Mouse (Mus musculus) testis, adult 2 months (tissue): ENCODE results near the gene Rpgrip1l. TPM values are rescaled to one million over a fixed set of nuclear protein-coding genes. Genes with fewer than 3 reads are reported as not detected.

Experiments used
- H3K27ac ChIP-seq: fragments of 200-500 bp; 2 replicates; pipeline ENCODE4 v1.5.1; 2012; ENCODE audit warnings: low read depth, low read length; ENCODE audit not compliant: control insufficient read depth, insufficient read depth
- H3K27me3 ChIP-seq: fragments of 200-500 bp; 2 replicates; pipeline ENCODE4 v1.6.1; 2012; ENCODE audit warnings: mild to moderate bottlenecking, low read length, moderate library complexity; ENCODE audit not compliant: control insufficient read depth, insufficient read depth
- H3K36me3 ChIP-seq: fragments of 200-500 bp; 2 replicates; pipeline ENCODE4 v1.6.1; 2012; ENCODE audit warnings: mild to moderate bottlenecking, low read length; ENCODE audit not compliant: control insufficient read depth, insufficient read depth
- H3K4me1 ChIP-seq: fragments of 200-500 bp; 2 replicates; pipeline ENCODE4 v1.6.1; 2012; ENCODE audit warnings: low read length; ENCODE audit not compliant: control insufficient read depth, insufficient read depth
- H3K4me3 ChIP-seq: fragments of 200-500 bp; 2 replicates; pipeline ENCODE4 v1.5.1; 2012; ENCODE audit warnings: low read depth, mild to moderate bottlenecking, low read length, moderate library complexity, mixed read lengths; ENCODE audit not compliant: control insufficient read depth
- CTCF ChIP-seq: fragments of 200-500 bp; IDR thresholded peaks from 2 replicates; pipeline ENCODE4 v1.5.1; 2012; ENCODE audit warnings: low read depth, mild to moderate bottlenecking, inconsistent platforms, low read length, moderate library complexity; ENCODE audit not compliant: control insufficient read depth, insufficient read depth, insufficient replicate concordance
- POLR2A ChIP-seq: fragments of 200-500 bp; IDR thresholded peaks from 2 replicates; pipeline ENCODE4 v1.6.1; 2012; ENCODE audit warnings: low read depth, mild to moderate bottlenecking, inconsistent platforms, low read length, moderate library complexity; ENCODE audit not compliant: control insufficient read depth
- polyA plus RNA-seq: library from polyadenylated mRNA; depleted of rRNA; stranded (reverse); fragments of >200 nt; gene quantifications from 2 replicates; pipeline ENCODE4 v1.2.3, GENCODE M21; 2012

Gene Rpgrip1l
- polyA plus RNA-seq, 1 experiment: 20.4 TPM

- TF ChIP-seq CTCF (no peak), POLR2A (no peak)
- Histone ChIP-seq H3K4me3 (no peak overlapping the region), H3K27ac (no peak overlapping the region), H3K4me1 (no peaks in the 10 kb centered on the region), H3K27me3 (no peaks in the 10 kb centered on the region), H3K36me3 (no peaks in the 10 kb centered on the region)
Observed at GRCm38 (mm10) chr8:91290576-91290975, 22.5 kb downstream of the Rpgrip1l start.

GRCm38 (mm10) chr8:91286237-91286636, 26.8 kb downstream of the Rpgrip1l start:
- Histone ChIP-seq H3K27me3 (no peaks in the 10 kb centered on the region), H3K4me1 (no peaks in the 10 kb centered on the region), H3K4me3 (no peak overlapping the region), H3K27ac (no peak overlapping the region), H3K36me3 (no peaks in the 10 kb centered on the region)
- TF ChIP-seq CTCF (no peak), POLR2A (no peak)

- H3K27ac ChIP-seq: no peak overlapping the region
- no peaks in the 10 kb centered on the region for H3K36me3 ChIP-seq
- no peaks in the 10 kb centered on the region for H3K27me3 ChIP-seq
- no peak overlapping the region for H3K4me3 ChIP-seq
- no peak for TF ChIP-seq CTCF
- TF ChIP-seq POLR2A: no peak
- H3K4me1 ChIP-seq: no peaks in the 10 kb centered on the region
Observed at GRCm38 (mm10) chr8:91283815-91284214, 29.2 kb downstream of the Rpgrip1l start.

- no peaks in the 10 kb centered on the region for H3K36me3 ChIP-seq
- H3K27me3 ChIP-seq: no peaks in the 10 kb centered on the region
- H3K4me1 ChIP-seq: no peaks in the 10 kb centered on the region
- H3K4me3 ChIP-seq: no peak overlapping the region
- TF ChIP-seq POLR2A (no peak), CTCF (no peak)
- no peak overlapping the region for H3K27ac ChIP-seq
Observed at GRCm38 (mm10) chr8:91282655-91283054, 30.4 kb downstream of the Rpgrip1l start.

- Histone ChIP-seq H3K36me3 (no peaks in the 10 kb centered on the region), H3K4me1 (no peaks in the 10 kb centered on the region), H3K27me3 (no peaks in the 10 kb centered on the region), H3K27ac (no peak overlapping the region), H3K4me3 (no peak overlapping the region)
- TF ChIP-seq POLR2A (no peak), CTCF (no peak)
Observed at GRCm38 (mm10) chr8:91281545-91281944, 31.5 kb downstream of the Rpgrip1l start.

GRCm38 (mm10) chr8:91280467-91281212, 32.4 kb downstream of the Rpgrip1l start:
- no peaks in the 10 kb centered on the region for H3K36me3 ChIP-seq
- TF ChIP-seq CTCF: no peak
- TF ChIP-seq POLR2A: no peak
- no peak overlapping the region for H3K4me3 ChIP-seq
- no peaks in the 10 kb centered on the region for H3K27me3 ChIP-seq
- no peak overlapping the region for H3K27ac ChIP-seq
- no peaks in the 10 kb centered on the region for H3K4me1 ChIP-seq

GRCm38 (mm10) chr8:91278060-91278459, 35.0 kb downstream of the Rpgrip1l start:
- Histone ChIP-seq H3K36me3 (no peaks in the 10 kb centered on the region), H3K4me1 (no peaks in the 10 kb centered on the region), H3K27me3 (no peaks in the 10 kb centered on the region), H3K4me3 (no peak overlapping the region), H3K27ac (no peak overlapping the region)
- TF ChIP-seq POLR2A (no peak), CTCF (no peak)
